Mouse (Mus musculus) heart, postnatal 0 days (tissue): ENCODE measurements around the gene Nrarp. TPM values are rescaled to one million over a fixed set of nuclear protein-coding genes. Genes with fewer than 3 reads are reported as not detected.

Experiments
- ATAC-seq: fragments of 200-750 bp; cut with Nextera tagmentation; 2 replicates; pipeline ENCODE4 v1.8.0; 2017; ENCODE audit warnings: low read depth, moderate number of reproducible peaks, moderate library complexity; ENCODE audit not compliant: insufficient read depth
- DNase-seq: peaks from one replicate; pipeline ENCODE4 v3.0.0-alpha.2; 2016; ENCODE audit warnings: low spot score
- H3K27ac ChIP-seq: fragments of 300-500 bp; sonication (generic); 2 replicates; pipeline ENCODE4 v1.5.1; 2014; ENCODE audit warnings: low read depth, mild to moderate bottlenecking
- H3K27me3 ChIP-seq: fragments of 300-500 bp; sonication (generic); 2 replicates; pipeline ENCODE4 v1.6.1; 2014; ENCODE audit warnings: low read length, mixed read lengths; ENCODE audit not compliant: control insufficient read depth, insufficient read depth
- H3K36me3 ChIP-seq: fragments of 300-500 bp; sonication (generic); replicated peaks from 2 replicates; pipeline ENCODE4 v1.6.1; 2014; ENCODE audit warnings: low read length, mixed read lengths; ENCODE audit not compliant: control insufficient read depth, insufficient read depth
- H3K4me1 ChIP-seq: fragments of 300-500 bp; sonication (generic); 2 replicates; pipeline ENCODE4 v1.6.1; 2014; ENCODE audit warnings: antibody characterized with exemption; ENCODE audit not compliant: control insufficient read depth, insufficient read depth
- H3K4me2 ChIP-seq: fragments of 300-500 bp; sonication (generic); 2 replicates; pipeline ENCODE4 v1.6.1; 2014; ENCODE audit warnings: low read depth, mild to moderate bottlenecking, low read length, moderate library complexity
- H3K4me3 ChIP-seq: fragments of 300-500 bp; sonication (generic); 2 replicates; pipeline ENCODE4 v1.5.1; 2014; ENCODE audit warnings: low read depth, low read length
- H3K9ac ChIP-seq: fragments of 300-500 bp; sonication (generic); replicated peaks from 2 replicates; pipeline ENCODE4 v1.6.1; 2014; ENCODE audit warnings: low read depth, low read length, mixed read lengths
- H3K9me3 ChIP-seq: fragments of 300-500 bp; sonication (generic); replicated peaks from 2 replicates; pipeline ENCODE4 v1.6.1; 2016; ENCODE audit warnings: low read length; ENCODE audit not compliant: control insufficient read depth
- CTCF ChIP-seq: IDR thresholded peaks from 2 replicates; pipeline ENCODE4 v1.5.1; 2016; ENCODE audit warnings: antibody characterized with exemption, control low read depth, low read depth
- EP300 ChIP-seq: IDR thresholded peaks from 2 replicates; pipeline ENCODE4 v1.6.1; 2016; ENCODE audit warnings: antibody characterized with exemption, low read depth
- WGBS: fragments of 180-500 bp; shearing (Covaris S2); extraction: QIAGEN DNeasy Blood & Tissue Kit; methylation state at CpG from one replicate; pipeline ENCODE4 v1.1.7; 2014; 5-methylcytosine and 5-hydroxymethylcytosine counted together
- polyA plus RNA-seq: library from polyadenylated mRNA; unstranded; fragments of >200 nt; fragmentation: Nextera tagmentation; extraction: Ambion mirVana; gene quantifications from 2 replicates; pipeline ENCODE4 v1.2.1, GENCODE M21; 2015
- total RNA-seq: library from RNA; depleted of rRNA; stranded (reverse); fragments of >200 nt; gene quantifications from 2 replicates; pipeline ENCODE4 v1.2.3, GENCODE M21; 2014; ENCODE audit warnings: low replicate concordance

The Nrarp gene
- total and polyA plus RNA-seq, 2 experiments from 2014 or later, result 8.8 to 38.1 TPM

DNA sequence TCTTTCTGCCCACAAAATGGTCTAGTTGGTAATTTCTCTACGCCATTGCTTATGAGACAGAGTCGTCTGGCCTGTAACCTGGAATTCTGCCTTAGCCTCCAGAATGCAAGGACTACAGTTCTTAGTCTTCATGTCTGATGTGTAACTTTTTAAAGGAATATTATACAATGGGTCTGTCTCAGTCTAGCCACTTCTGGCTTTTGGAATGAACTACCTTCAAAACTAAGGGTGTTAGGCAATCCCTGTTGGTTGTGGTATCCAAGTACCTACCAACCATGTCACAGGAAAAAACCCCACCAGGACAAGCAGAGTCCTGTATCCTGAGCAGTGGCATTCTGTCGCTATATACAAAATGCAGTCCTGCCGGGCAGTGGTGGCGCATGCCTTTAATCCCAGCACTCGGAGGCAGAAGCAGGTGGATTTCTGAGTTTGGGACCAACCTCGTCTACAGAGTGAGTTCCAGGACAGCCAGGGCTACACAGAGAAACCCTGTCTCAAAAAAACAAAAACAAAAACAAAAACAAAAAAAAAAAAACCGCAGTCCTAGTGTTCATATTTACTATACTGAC is 45.3 kb downstream of the Nrarp start:
- Histone ChIP-seq H3K4me2 (peak overlapping the region; percentile 61), H3K27me3 (0 out of 2 replicates have a peak, but pooled peaks cover 4% of the 10 kb centered on the region), H3K9ac (no peak overlapping the region), H3K4me1 (peaks cover 22% of the 10 kb centered on the region), H3K9me3 (no peaks in the 10 kb centered on the region), H3K27ac (peak overlapping the region; percentile 95), H3K4me3 (no peak overlapping the region), H3K36me3 (peaks cover 11% of the 10 kb centered on the region)
- ATAC-seq (no peak), DNase-seq (no peak)
- no peak for TF ChIP-seq CTCF
- TF ChIP-seq EP300, result no peak
- WGBS, result 75% methylated on average over 8 of the region's 8 CpGs

- 86% methylated on average over 5 of the region's 5 CpGs for WGBS
- no peak overlapping the region for H3K4me2 ChIP-seq
- no peak overlapping the region for H3K9ac ChIP-seq
- ATAC-seq (no peak), DNase-seq (no peak)
- H3K4me1 ChIP-seq, result peaks cover 22% of the 10 kb centered on the region
- H3K9me3 ChIP-seq, result no peaks in the 10 kb centered on the region
- H3K27me3 ChIP-seq, result 0 out of 2 replicates have a peak, but pooled peaks cover 5% of the 10 kb centered on the region
- no peak for TF ChIP-seq CTCF
- no peak for TF ChIP-seq EP300
- no peak overlapping the region for H3K4me3 ChIP-seq
- peaks cover 1% of the 10 kb centered on the region for H3K36me3 ChIP-seq
- no peak overlapping the region for H3K27ac ChIP-seq
Observed at GRCm38 (mm10) chr2:25226864-25227263, 46.3 kb downstream of the Nrarp start.

DNA sequence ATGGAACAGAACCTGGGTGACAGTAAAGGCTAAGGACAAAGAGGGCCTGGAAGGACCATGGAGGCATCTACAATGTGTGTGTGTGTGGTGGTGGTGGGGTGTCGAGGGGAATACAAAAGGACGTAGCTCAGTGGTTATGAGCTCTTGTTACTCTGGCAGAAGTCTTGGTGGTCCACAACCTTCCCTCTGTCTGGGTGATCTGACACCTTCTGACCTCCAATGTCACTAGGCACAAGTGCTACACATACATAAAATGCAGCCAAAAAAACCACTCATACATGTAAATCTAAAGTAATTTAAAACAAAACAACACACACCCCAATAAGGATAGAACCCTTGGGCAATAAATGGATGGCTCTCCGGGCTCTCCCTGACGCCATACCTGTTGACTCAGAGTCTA is 46.8 kb downstream of the Nrarp start:
- no peak overlapping the region for H3K4me2 ChIP-seq

DNA sequence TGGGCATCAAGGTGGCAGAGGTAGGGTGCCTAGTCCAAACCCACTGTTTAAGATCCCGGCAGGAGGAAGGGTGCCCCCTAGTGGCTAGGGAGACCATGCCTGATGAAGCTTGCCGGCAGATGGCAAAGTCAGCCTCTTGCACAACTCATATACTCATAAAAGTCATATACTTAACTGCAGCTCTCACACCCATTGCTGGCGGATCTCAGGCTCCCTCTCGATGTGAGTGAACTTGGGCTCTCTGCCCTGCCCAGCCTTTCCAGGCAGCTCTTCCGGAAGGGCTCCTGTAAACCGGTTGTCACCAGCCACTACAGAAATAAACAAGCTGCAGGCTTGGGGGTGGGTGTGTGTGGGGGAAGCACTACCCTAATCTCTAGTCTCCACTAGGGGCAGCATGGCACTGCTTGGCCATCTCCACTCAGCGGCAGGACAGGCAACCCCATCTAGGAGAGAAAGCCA is 47.9 kb downstream of the Nrarp start:
- H3K36me3 ChIP-seq, result no peaks in the 10 kb centered on the region
- no peaks in the 10 kb centered on the region for H3K9me3 ChIP-seq
- H3K4me2 ChIP-seq, result peak overlapping the region; percentile 53
- peaks cover 17% of the 10 kb centered on the region for H3K4me1 ChIP-seq
- H3K4me3 ChIP-seq, result peak overlapping the region; percentile 27
- TF ChIP-seq EP300 (peak; percentile 65; the same call in 1 of the 2 replicates), CTCF (peak; percentile 85)
- H3K27me3 ChIP-seq, result 0 out of 2 replicates have a peak, but pooled peaks cover 5% of the 10 kb centered on the region
- H3K27ac ChIP-seq, result peak overlapping the region; percentile 85
- DNase-seq (peak; percentile 93), ATAC-seq (peak; percentile 31)
- 1% methylated on average over 7 of the region's 7 CpGs for WGBS
- peak overlapping the region; percentile 4; the same call in 1 of the 2 replicates for H3K9ac ChIP-seq

More for the DNA sequence above, 46.8 kb downstream of the Nrarp start:
- Histone ChIP-seq H3K27ac (no peak overlapping the region), H3K9me3 (no peaks in the 10 kb centered on the region), H3K27me3 (0 out of 2 replicates have a peak, but pooled peaks cover 5% of the 10 kb centered on the region), H3K9ac (no peak overlapping the region), H3K36me3 (no peaks in the 10 kb centered on the region), H3K4me3 (no peak overlapping the region), H3K4me1 (peaks cover 22% of the 10 kb centered on the region)
- ATAC-seq (no peak), DNase-seq (no peak)
- 82% methylated on average over 4 of the region's 4 CpGs for WGBS
- TF ChIP-seq EP300, result no peak

- Histone ChIP-seq H3K4me2 (no peak overlapping the region; the same call in 1 of the 2 replicates), H3K9ac (no peak overlapping the region), H3K4me3 (no peak overlapping the region; the same call in 1 of the 2 replicates), H3K9me3 (no peaks in the 10 kb centered on the region), H3K27ac (peak overlapping the region; percentile 85; the same call in 1 of the 2 replicates), H3K4me1 (peaks cover 15% of the 10 kb centered on the region), H3K36me3 (no peaks in the 10 kb centered on the region), H3K27me3 (0 out of 2 replicates have a peak, but pooled peaks cover 5% of the 10 kb centered on the region)
- no peak for DNase-seq
- ATAC-seq, result no peak
- TF ChIP-seq CTCF (no peak), EP300 (no peak)
- 65% methylated on average over 6 of the region's 6 CpGs for WGBS
Observed at GRCm38 (mm10) chr2:25228995-25229530, 48.5 kb downstream of the Nrarp start.
